Mouse (Mus musculus): ENCODE data around the gene Lin7a.

Gene Lin7a

DNA sequence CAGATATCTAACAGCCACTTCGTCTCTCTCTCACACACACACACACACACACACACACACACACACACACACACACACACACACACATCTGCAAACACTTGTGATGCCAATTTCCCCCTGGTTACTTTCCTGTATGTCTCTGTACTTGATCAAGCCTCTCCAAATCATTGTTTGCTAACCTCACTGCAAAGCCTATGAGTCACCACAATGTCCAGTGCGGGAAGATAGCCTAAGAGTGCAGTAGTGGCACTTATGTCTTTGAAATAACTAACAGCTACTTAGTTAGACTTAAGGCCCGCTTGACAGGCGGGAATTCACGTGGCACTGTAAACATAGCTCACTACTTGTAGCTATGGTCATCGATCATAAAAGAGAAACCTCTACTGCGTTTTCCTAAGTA, 196.3 kb downstream of the Lin7a start:
- DNase-seq (ENCODE audit: low spot score): no peak

All from c-Kit-positive CD71-positive TER-119-positive erythroid progenitor cells, embryonic 14.5 days (primary cell).